Mouse (Mus musculus) intestine, embryonic 15.5 days (tissue): ENCODE results near the gene Gpbp1. TPM values are rescaled to one million over a fixed set of nuclear protein-coding genes. Genes with fewer than 3 reads are reported as not detected.

ENCODE experiments used
- ATAC-seq: fragments of 200-750 bp; cut with Nextera tagmentation; 2 replicates; pipeline ENCODE4 v1.8.0; 2017; ENCODE audit warnings: moderate TSS enrichment, moderate library complexity
- H3K27ac ChIP-seq: fragments of 300-500 bp; sonication (generic); 2 replicates; pipeline ENCODE4 v1.5.1; 2015; ENCODE audit warnings: mild to moderate bottlenecking, inconsistent platforms
- H3K27me3 ChIP-seq: fragments of 300-500 bp; sonication (generic); replicated peaks from 2 replicates; pipeline ENCODE4 v1.6.1; 2015; ENCODE audit warnings: inconsistent platforms
- H3K36me3 ChIP-seq: fragments of 300-500 bp; sonication (generic); 2 replicates; pipeline ENCODE4 v1.6.1; 2015; ENCODE audit warnings: inconsistent platforms
- H3K4me1 ChIP-seq: fragments of 300-500 bp; sonication (generic); replicated peaks from 2 replicates; pipeline ENCODE4 v1.6.1; 2015; ENCODE audit warnings: inconsistent platforms
- H3K4me2 ChIP-seq: fragments of 300-500 bp; sonication (generic); replicated peaks from 2 replicates; pipeline ENCODE4 v1.6.1; 2015; ENCODE audit warnings: mild to moderate bottlenecking, inconsistent platforms
- H3K4me3 ChIP-seq: fragments of 300-500 bp; sonication (generic); replicated peaks from 2 replicates; pipeline ENCODE4 v1.5.1; 2015; ENCODE audit warnings: inconsistent platforms
- H3K9ac ChIP-seq: fragments of 300-500 bp; sonication (generic); 2 replicates; pipeline ENCODE4 v1.6.1; 2015; ENCODE audit warnings: inconsistent platforms
- H3K9me3 ChIP-seq: fragments of 300-500 bp; sonication (generic); 2 replicates; pipeline ENCODE4 v1.6.1; 2016; ENCODE audit warnings: inconsistent platforms
- WGBS: fragments of 180-500 bp; shearing (Covaris S2); methylation state at CpG from one replicate; pipeline ENCODE4 v1.1.7; 2015; 5-methylcytosine and 5-hydroxymethylcytosine counted together
- polyA plus RNA-seq: library from polyadenylated mRNA; unstranded; fragments of >200 nt; fragmentation: Nextera tagmentation; extraction: Ambion mirVana; gene quantifications from 2 replicates; pipeline ENCODE4 v1.2.1, GENCODE M21; 2015

Gpbp1 gene
- 67.8 and 80.3 TPM in 2 replicates for polyA plus RNA-seq

- peak; percentile 97 for ATAC-seq
- Histone ChIP-seq H3K27me3 (0 out of 2 replicates have a peak, but pooled peaks cover 4% of the 10 kb centered on the region), H3K36me3 (no peaks in the 10 kb centered on the region), H3K4me3 (peak within 1 kb of the TSS; percentile 73), H3K9me3 (no peaks in the 10 kb centered on the region), H3K27ac (peak within 1 kb of the TSS; percentile 97), H3K9ac (peak within 1 kb of the TSS; percentile 98), H3K4me1 (peaks cover 6% of the 10 kb centered on the region; the same call in 1 of the 2 replicates), H3K4me2 (peak within 1 kb of the TSS; percentile 88)
- WGBS, result under 1% methylated on average over 80 of the region's 109 CpGs
Measured at GRCm38 (mm10) chr13:111489802-111490723, at the start of gene Gpbp1. Gene Gpbp1 (minus strand): TSS chr13:111490111.

GRCm38 (mm10) chr13:111537718-111538117 is 47.8 kb upstream of the Gpbp1 start:
- ATAC-seq, result no peak
- H3K4me3 ChIP-seq, result no peak overlapping the region
- H3K4me2 ChIP-seq, result no peak overlapping the region
- WGBS, result 84% methylated on average over 9 of the region's 9 CpGs
- no peaks in the 10 kb centered on the region for H3K27me3 ChIP-seq
- no peaks in the 10 kb centered on the region for H3K9me3 ChIP-seq
- no peak overlapping the region for H3K27ac ChIP-seq
- no peaks in the 10 kb centered on the region for H3K4me1 ChIP-seq
- no peak overlapping the region for H3K9ac ChIP-seq
- no peaks in the 10 kb centered on the region for H3K36me3 ChIP-seq

GRCm38 (mm10) chr13:111536207-111536887 is 46.4 kb upstream of the Gpbp1 start:
- ATAC-seq, result no peak

GRCm38 (mm10) chr13:111534131-111534530 is 44.2 kb upstream of the Gpbp1 start:
- WGBS, result 70% methylated on average over 6 of the region's 6 CpGs
- Histone ChIP-seq H3K4me1 (no peaks in the 10 kb centered on the region), H3K27ac (no peak overlapping the region), H3K4me3 (no peak overlapping the region), H3K36me3 (no peaks in the 10 kb centered on the region), H3K9ac (no peak overlapping the region), H3K27me3 (no peaks in the 10 kb centered on the region), H3K9me3 (no peaks in the 10 kb centered on the region), H3K4me2 (no peak overlapping the region)
- ATAC-seq, result no peak

More at GRCm38 (mm10) chr13:111536207-111536887, 46.4 kb upstream of the Gpbp1 start:
- Histone ChIP-seq H3K27me3 (no peaks in the 10 kb centered on the region), H3K36me3 (no peaks in the 10 kb centered on the region), H3K4me3 (no peak overlapping the region), H3K4me2 (no peak overlapping the region), H3K27ac (no peak overlapping the region), H3K9me3 (no peaks in the 10 kb centered on the region), H3K9ac (no peak overlapping the region), H3K4me1 (no peaks in the 10 kb centered on the region)
- WGBS, result 75% methylated on average over 6 of the region's 6 CpGs

GRCm38 (mm10) chr13:111532178-111532948 is 42.5 kb upstream of the Gpbp1 start:
- H3K9ac ChIP-seq, result no peak overlapping the region
- no peak overlapping the region for H3K27ac ChIP-seq
- H3K4me2 ChIP-seq, result no peak overlapping the region
- ATAC-seq, result 0 out of 2 replicates have a peak, but pooled peaks have one; percentile 36
- H3K4me3 ChIP-seq, result no peak overlapping the region
- H3K27me3 ChIP-seq, result no peaks in the 10 kb centered on the region
- no peaks in the 10 kb centered on the region for H3K4me1 ChIP-seq
- no peaks in the 10 kb centered on the region for H3K36me3 ChIP-seq
- H3K9me3 ChIP-seq, result no peaks in the 10 kb centered on the region
- 89% methylated on average over 16 of the region's 16 CpGs for WGBS

- Histone ChIP-seq H3K4me2 (no peak overlapping the region), H3K27ac (no peak overlapping the region), H3K9ac (no peak overlapping the region), H3K4me3 (no peak overlapping the region), H3K9me3 (no peaks in the 10 kb centered on the region), H3K4me1 (no peaks in the 10 kb centered on the region), H3K27me3 (no peaks in the 10 kb centered on the region), H3K36me3 (no peaks in the 10 kb centered on the region)
- 0 out of 2 replicates have a peak, but pooled peaks have one; percentile 12 for ATAC-seq
- WGBS, result 73% methylated on average over 1 of the region's 1 CpGs
Measured at GRCm38 (mm10) chr13:111531701-111532100, 41.8 kb upstream of the Gpbp1 start.

GRCm38 (mm10) chr13:111524277-111524676 is 34.4 kb upstream of the Gpbp1 start:
- Histone ChIP-seq H3K36me3 (no peaks in the 10 kb centered on the region), H3K9ac (no peak overlapping the region), H3K27ac (no peak overlapping the region), H3K9me3 (no peaks in the 10 kb centered on the region), H3K4me2 (no peak overlapping the region), H3K4me1 (no peaks in the 10 kb centered on the region; the same call in 1 of the 2 replicates), H3K4me3 (no peak overlapping the region), H3K27me3 (no peaks in the 10 kb centered on the region)
- WGBS, result 96% methylated on average over 2 of the region's 2 CpGs
- ATAC-seq, result no peak

- WGBS, result 69% methylated on average over 9 of the region's 9 CpGs
- no peak overlapping the region for H3K4me3 ChIP-seq
- no peaks in the 10 kb centered on the region; the same call in 1 of the 2 replicates for H3K4me1 ChIP-seq
- no peak overlapping the region for H3K4me2 ChIP-seq
- H3K9ac ChIP-seq, result no peak overlapping the region
- H3K9me3 ChIP-seq, result no peaks in the 10 kb centered on the region
- H3K27ac ChIP-seq, result no peak overlapping the region
- no peaks in the 10 kb centered on the region for H3K27me3 ChIP-seq
- H3K36me3 ChIP-seq, result no peaks in the 10 kb centered on the region
- ATAC-seq, result 0 out of 2 replicates have a peak, but pooled peaks have one; percentile 19
Measured at GRCm38 (mm10) chr13:111522336-111522735, 32.4 kb upstream of the Gpbp1 start.

GRCm38 (mm10) chr13:111520456-111520855 is 30.5 kb upstream of the Gpbp1 start:
- no peaks in the 10 kb centered on the region for H3K9me3 ChIP-seq
- no peaks in the 10 kb centered on the region for H3K27me3 ChIP-seq
- no peak overlapping the region for H3K27ac ChIP-seq
- H3K36me3 ChIP-seq, result no peaks in the 10 kb centered on the region
- H3K4me2 ChIP-seq, result no peak overlapping the region
- no peak overlapping the region for H3K4me3 ChIP-seq
- WGBS, result 29% methylated on average over 4 of the region's 4 CpGs
- peak; percentile 66 for ATAC-seq
- no peak overlapping the region for H3K9ac ChIP-seq
- no peaks in the 10 kb centered on the region; the same call in 1 of the 2 replicates for H3K4me1 ChIP-seq

- Histone ChIP-seq H3K27me3 (no peaks in the 10 kb centered on the region), H3K9me3 (no peaks in the 10 kb centered on the region), H3K4me1 (no peaks in the 10 kb centered on the region; the same call in 1 of the 2 replicates), H3K4me2 (no peak overlapping the region), H3K9ac (no peak overlapping the region), H3K36me3 (no peaks in the 10 kb centered on the region), H3K4me3 (no peak overlapping the region), H3K27ac (peak overlapping the region; percentile 41; the same call in 1 of the 2 replicates)
- 47% methylated on average over 5 of the region's 5 CpGs for WGBS
- ATAC-seq, result peak; percentile 86
Measured at GRCm38 (mm10) chr13:111518332-111518731, 28.4 kb upstream of the Gpbp1 start.

- WGBS, result 85% methylated on average over 7 of the region's 7 CpGs
- H3K27me3 ChIP-seq, result no peaks in the 10 kb centered on the region
- ATAC-seq, result no peak
- H3K4me3 ChIP-seq, result no peak overlapping the region
- H3K4me1 ChIP-seq, result no peaks in the 10 kb centered on the region; the same call in 1 of the 2 replicates
- H3K9me3 ChIP-seq, result no peaks in the 10 kb centered on the region
- no peak overlapping the region for H3K9ac ChIP-seq
- no peak overlapping the region for H3K4me2 ChIP-seq
- H3K36me3 ChIP-seq, result no peaks in the 10 kb centered on the region
- H3K27ac ChIP-seq, result no peak overlapping the region
Measured at GRCm38 (mm10) chr13:111516385-111517150, 26.7 kb upstream of the Gpbp1 start.
